8 mouse cellular contexts compared by ENCODE assay signal in genomic region chr5:44483426-44484106, GRCm38 (mm10).
DNase-seq lines count a peak whose midpoint lies in the region; ATAC-seq and TF ChIP-seq lines count a peak whose summit lies in the region.

No protein-coding gene starts in this region.

- DNase-seq in lung, postnatal 25 days (ENCODE audit: low spot score), result no peak
- DNase-seq in forebrain, postnatal 0 days, result peak; percentile 76
- peak; percentile 46 to 49 for DNase-seq in layer of hippocampus, adult 8-10 months (ENCODE audit: low spot score in 2 of 2)
- DNase-seq in midbrain, postnatal 0 days (ENCODE audit: low spot score), result peak; percentile 77
- no peak for DNase-seq in spleen, postnatal 4 days (ENCODE audit: low spot score in 2 of 2)
- no peak for DNase-seq in liver

- peak; percentile 69 for TF ChIP-seq CTCF in forebrain, postnatal 0 days (IDR thresholded peaks at IDR 0.05; ENCODE audit: low read depth)
- TF ChIP-seq CTCF in midbrain, postnatal 0 days (IDR thresholded peaks at IDR 0.05), result peak; percentile 76

- no peak overlapping the region for H3K4me2 ChIP-seq in lung, embryonic 15.5 days
- H3K4me2 ChIP-seq in forebrain, postnatal 0 days (ENCODE audit: low read depth), result no peak overlapping the region
- H3K4me2 ChIP-seq in midbrain, postnatal 0 days (ENCODE audit: low read depth, low read length, poor library complexity, severe bottlenecking), result no peak overlapping the region

- H3K9me3 ChIP-seq in lung, embryonic 15.5 days, result no peaks in the 10 kb centered on the region
- no peaks in the 10 kb centered on the region for H3K9me3 ChIP-seq in forebrain, postnatal 0 days (ENCODE audit: low read length)
- H3K9me3 ChIP-seq in midbrain, postnatal 0 days (ENCODE audit: low read length), result no peaks in the 10 kb centered on the region

- no peaks in the 10 kb centered on the region for H3K36me3 ChIP-seq in lung, embryonic 15.5 days
- no peaks in the 10 kb centered on the region for H3K36me3 ChIP-seq in forebrain, postnatal 0 days (ENCODE audit: insufficient read depth)
- no peaks in the 10 kb centered on the region for H3K36me3 ChIP-seq in midbrain, postnatal 0 days (ENCODE audit: insufficient read depth, low read length)

- H3K27me3 ChIP-seq in lung, embryonic 15.5 days, result no peaks in the 10 kb centered on the region
- H3K27me3 ChIP-seq in forebrain, postnatal 0 days (ENCODE audit: insufficient read depth, low read length), result no peaks in the 10 kb centered on the region
- H3K27me3 ChIP-seq in midbrain, postnatal 0 days (ENCODE audit: insufficient read depth, low read length), result no peaks in the 10 kb centered on the region

- WGBS in lung, embryonic 15.5 days, result 62% methylated on average over 11 of the region's 11 CpGs
- 64% methylated on average over 11 of the region's 11 CpGs for WGBS in forebrain, postnatal 0 days
- WGBS in midbrain, postnatal 0 days, result 63% methylated on average over 11 of the region's 11 CpGs

- H3K9ac ChIP-seq in lung, embryonic 15.5 days, result no peak overlapping the region
- no peak overlapping the region for H3K9ac ChIP-seq in forebrain, postnatal 0 days
- no peak overlapping the region for H3K9ac ChIP-seq in midbrain, postnatal 0 days (replicated peaks; ENCODE audit: low read length, poor library complexity, severe bottlenecking)

- 0 out of 2 replicates have a peak, but pooled peaks have one; percentile 46 for ATAC-seq in lung, embryonic 15.5 days (ENCODE audit: borderline replicate concordance, extremely low read depth, low FRiP score, low TSS enrichment)
- peak; percentile 94 for ATAC-seq in forebrain, postnatal 0 days
- peak; percentile 79 for ATAC-seq in midbrain, postnatal 0 days (ENCODE audit: low FRiP score)
- no peak for ATAC-seq in granulocyte monocyte progenitor cell, adult 5-6 weeks (replicated peaks; ENCODE audit: poor library complexity, severe bottlenecking)

- no peaks in the 10 kb centered on the region for H3K4me1 ChIP-seq in lung, embryonic 15.5 days
- H3K4me1 ChIP-seq in forebrain, postnatal 0 days (ENCODE audit: insufficient read depth), result no peaks in the 10 kb centered on the region
- H3K4me1 ChIP-seq in midbrain, postnatal 0 days (ENCODE audit: insufficient read depth, low read length), result 0 out of 2 replicates have a peak, but pooled peaks cover 2% of the 10 kb centered on the region

- H3K27ac ChIP-seq in lung, embryonic 15.5 days, result no peak overlapping the region
- H3K27ac ChIP-seq in forebrain, postnatal 0 days (ENCODE audit: low read depth, low read length), result no peak overlapping the region
- no peak overlapping the region for H3K27ac ChIP-seq in midbrain, postnatal 0 days (ENCODE audit: low read depth, low read length)

- no peak overlapping the region for H3K4me3 ChIP-seq in lung, embryonic 15.5 days
- H3K4me3 ChIP-seq in forebrain, postnatal 0 days (ENCODE audit: low read depth, low read length), result no peak overlapping the region
- H3K4me3 ChIP-seq in midbrain, postnatal 0 days (ENCODE audit: low read depth, low read length), result no peak overlapping the region

Comparison
In these comparisons a context has a peak if more than half of its experiments do, and no peak if none do; other contexts are left out.
1. DNase-seq: peak in forebrain, postnatal 0 days (single experiment), layer of hippocampus, adult 8-10 months (2 of 2) and midbrain, postnatal 0 days (single experiment); none in lung, postnatal 25 days (single experiment), spleen, postnatal 4 days (0 of 2) and liver (single experiment).